Mouse (Mus musculus): ENCODE results near the gene Rpl10-ps3.

The Rpl10-ps3 gene

DNA sequence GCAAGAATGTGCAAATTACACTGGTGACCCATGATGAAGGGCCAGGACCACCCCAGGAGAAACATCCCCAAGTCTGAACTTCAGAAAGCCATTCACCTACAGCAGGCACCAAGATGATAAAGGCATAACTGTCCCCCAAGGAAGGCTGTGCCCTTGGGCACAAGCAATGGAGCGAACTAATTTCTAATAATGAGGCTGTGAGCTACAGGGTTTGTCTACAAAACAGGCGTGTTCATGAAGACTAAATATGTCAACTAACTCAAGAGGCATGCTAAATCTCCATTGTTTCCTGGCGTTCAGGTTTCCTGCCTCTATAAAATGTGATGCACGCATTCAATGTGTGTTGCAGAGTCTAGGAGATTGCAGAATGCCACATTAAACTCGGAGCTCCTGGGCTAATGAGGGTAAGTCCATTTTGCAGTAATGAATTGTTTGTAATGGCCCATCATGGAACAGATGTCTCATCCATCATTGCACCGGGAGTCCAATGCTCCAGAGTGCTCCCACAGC lies 33.7 kb downstream of the Rpl10-ps3 start:
- no peak for DNase-seq (ENCODE audit: low spot score in 2 of 2)

GRCm38 (mm10) chr9:50305666-50306402 lies 38.9 kb downstream of the Rpl10-ps3 start:
- no peak for DNase-seq (ENCODE audit: low spot score in 2 of 2)

GRCm38 (mm10) chr9:50305046-50305445 lies 39.7 kb downstream of the Rpl10-ps3 start:
- DNase-seq (ENCODE audit: low spot score in 2 of 2) = no peak

DNA sequence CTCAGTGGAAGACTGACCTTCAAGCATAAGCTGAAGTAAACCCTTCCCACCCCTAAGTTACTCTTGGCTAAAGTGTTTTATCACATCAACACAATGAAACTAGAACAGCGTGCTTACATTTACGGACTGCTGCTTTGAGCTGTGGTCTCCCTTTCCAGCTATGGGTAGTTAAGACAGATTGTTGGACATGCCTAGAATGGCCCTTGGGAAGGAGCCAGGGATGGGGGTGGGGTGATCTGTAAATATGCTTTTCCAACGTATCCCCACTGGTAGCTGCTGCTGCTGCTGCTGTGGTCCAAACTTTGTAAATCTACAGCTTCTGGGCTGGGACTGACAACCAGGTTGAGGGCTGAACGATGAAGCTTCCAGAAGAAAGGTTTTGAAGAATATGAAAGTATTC lies 40.8 kb downstream of the Rpl10-ps3 start:
- DNase-seq (ENCODE audit: low spot score in 2 of 2) = peak in 1 of 2 experiments; percentile 28

DNA sequence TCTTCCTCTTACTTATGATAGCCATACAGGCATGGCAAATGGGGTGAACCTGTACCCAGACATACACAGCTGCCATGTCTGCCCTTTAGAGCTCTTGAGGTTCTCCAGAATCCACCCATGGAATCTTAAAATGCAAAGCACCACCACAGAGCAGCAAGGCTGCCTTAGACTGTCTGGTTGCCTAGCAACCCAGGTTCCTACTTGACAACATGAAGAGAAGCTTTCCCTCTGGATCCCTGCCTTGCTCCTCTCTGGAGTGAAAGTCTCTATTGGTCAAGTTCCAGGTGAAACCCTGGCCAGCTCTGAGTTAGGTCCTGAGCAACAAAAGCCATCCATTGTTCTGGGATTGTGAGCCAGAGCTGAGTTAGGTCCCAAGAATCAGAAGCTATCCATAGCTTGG lies 43.0 kb downstream of the Rpl10-ps3 start:
- DNase-seq (ENCODE audit: low spot score in 2 of 2) = no peak

- no peak for DNase-seq (ENCODE audit: low spot score in 2 of 2)
These were observed 46.4 kb downstream of the Rpl10-ps3 start for GRCm38 (mm10) chr9:50298389-50298788.

All from urinary bladder, postnatal 4 days (tissue).